Mouse (Mus musculus) effector memory CD4-positive, alpha-beta T cell, adult 7 months (primary cell): ENCODE results near the gene Fam186a. TPM values are rescaled to one million over a fixed set of nuclear protein-coding genes. Genes with fewer than 3 reads are reported as not detected.

Experiments
- polyA plus RNA-seq: library from polyadenylated mRNA; unstranded; fragments of 100-300 nt; shearing (Covaris generic); gene quantifications from one replicate; pipeline ENCODE4 v1.2.1, GENCODE M21; 2017

Fam186a gene
- 0.54 TPM for polyA plus RNA-seq

GRCm38 (mm10) chr15:99966961-99967360 is at the start of gene Fam186a:
Gene Fam186a, minus strand, starts transcription at chr15:99967061.

GRCm38 (mm10) chr15:99969765-99970164 is 2.9 kb upstream of the Fam186a start, which contains the start of gene Larp4:
Gene Larp4, plus strand, starts transcription at chr15:99970065.

GRCm38 (mm10) chr15:99875334-99875869 is 91.5 kb downstream of the Fam186a start, which contains the start of gene Lima1:
Gene Lima1, minus strand, starts transcription at chr15:99875456.

Other genes with a start within 250 kb of the Fam186a start
- gene Gpd1, start 249.5 kb downstream of the Fam186a start, polyA plus RNA-seq, result 0.18 TPM
- gene Cox14, start 241.4 kb downstream of the Fam186a start, polyA plus RNA-seq, result 121 TPM
- gene Cers5, start 194.2 kb downstream of the Fam186a start, polyA plus RNA-seq, result 70.8 TPM
- 1.3 TPM for gene Lima1, start 91.6 kb downstream of the Fam186a start, polyA plus RNA-seq
- gene Larp4, start 3.0 kb upstream of the Fam186a start, polyA plus RNA-seq, result 51.1 TPM
- 35.8 TPM for gene Dip2b, start 71.6 kb upstream of the Fam186a start, polyA plus RNA-seq